Mouse (Mus musculus) limb, embryonic 10.5 days (tissue): ENCODE measurements around the gene Mettl7a1. TPM values are rescaled to one million over a fixed set of nuclear protein-coding genes. Genes with fewer than 3 reads are reported as not detected.
"Not testable (repeated sequence)": the region's sequence is repeated elsewhere in the genome, so short reads cannot be mapped to it uniquely, and the experiment has no call there.

Experiments
- DNase-seq: peaks from one replicate; pipeline ENCODE4 v3.0.0-alpha.2; 2017; ENCODE audit warnings: low spot score
- H3K27ac ChIP-seq: fragments of 300-500 bp; sonication (generic); 2 replicates; pipeline ENCODE4 v1.5.1; 2016; ENCODE audit warnings: mild to moderate bottlenecking
- H3K27me3 ChIP-seq: fragments of 300-500 bp; sonication (generic); 2 replicates; pipeline ENCODE4 v1.6.1; 2016; ENCODE audit warnings: low read depth, mild to moderate bottlenecking; ENCODE audit not compliant: poor library complexity, severe bottlenecking
- H3K36me3 ChIP-seq: fragments of 300-500 bp; sonication (generic); 2 replicates; pipeline ENCODE4 v1.6.1; 2016; ENCODE audit warnings: mild to moderate bottlenecking, moderate library complexity
- H3K4me1 ChIP-seq: fragments of 300-500 bp; sonication (generic); 2 replicates; pipeline ENCODE4 v1.6.1; 2016
- H3K4me3 ChIP-seq: fragments of 300-500 bp; sonication (generic); 2 replicates; pipeline ENCODE4 v1.5.1; 2016; ENCODE audit warnings: mild to moderate bottlenecking, moderate library complexity
- H3K9me3 ChIP-seq: fragments of 300-500 bp; sonication (generic); replicated peaks from 2 replicates; pipeline ENCODE4 v1.6.1; 2016; ENCODE audit warnings: mild to moderate bottlenecking
- WGBS: fragments of 180-500 bp; shearing (Covaris S2); methylation state at CpG from one replicate; pipeline ENCODE4 v1.1.7; 2016; 5-methylcytosine and 5-hydroxymethylcytosine counted together
- polyA plus RNA-seq: library from polyadenylated mRNA; unstranded; fragments of >200 nt; fragmentation: Nextera tagmentation; extraction: Ambion mirVana; gene quantifications from 2 replicates; pipeline ENCODE4 v1.2.1, GENCODE M21; 2016

Gene Mettl7a1
- polyA plus RNA-seq = 2.2 and 2.7 TPM in 2 replicates

DNA sequence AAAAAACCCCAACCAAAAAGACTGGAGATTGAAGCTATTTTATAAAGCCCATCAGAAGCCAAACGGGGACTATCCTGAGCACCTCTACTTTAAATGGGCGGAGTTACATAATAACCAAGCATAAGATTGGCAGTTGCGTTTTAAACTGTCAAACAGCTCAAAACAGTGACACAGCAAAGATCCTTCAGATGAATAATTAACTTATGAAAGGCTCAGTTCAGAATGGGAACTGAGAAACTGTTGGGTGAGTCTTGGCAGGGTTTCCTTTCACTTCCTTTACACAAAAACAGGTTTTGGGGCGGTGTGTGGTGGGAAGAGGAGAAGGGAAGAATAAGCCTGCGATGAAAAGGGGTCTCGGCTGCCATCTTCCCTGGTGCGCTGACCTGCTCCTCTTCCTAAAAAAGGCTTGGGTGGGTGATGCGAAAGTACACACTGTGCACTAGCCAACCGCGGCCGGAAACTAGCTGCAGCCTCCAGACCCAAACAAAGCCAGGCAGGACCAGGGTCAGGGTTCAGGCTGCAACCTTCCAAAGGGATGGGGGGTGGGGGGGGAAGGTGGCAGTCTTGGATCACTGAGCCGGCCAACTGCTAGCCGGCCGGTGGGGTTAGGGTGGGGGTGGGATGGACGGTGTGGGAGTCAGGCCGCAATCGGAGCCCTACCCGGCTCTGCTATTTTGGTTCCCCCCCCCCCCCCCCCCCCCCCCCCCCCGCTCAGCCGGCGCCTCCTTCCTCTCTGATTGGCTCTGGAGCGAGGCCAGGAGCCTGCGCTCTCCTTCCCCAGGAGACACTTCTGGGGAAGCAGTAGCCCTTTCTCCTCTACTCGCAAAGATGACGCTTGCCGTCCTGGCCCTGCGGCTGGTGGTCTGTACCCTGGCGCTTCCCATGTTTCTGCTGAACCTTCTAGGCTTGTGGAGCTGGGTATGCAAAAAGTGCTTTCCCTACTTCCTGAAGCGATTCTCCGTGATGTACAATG is at the start of gene Mettl7a1:
Gene Mettl7a1, plus strand, starts transcription at position 122 of the 973 bp plus-strand sequence.
- H3K27me3 ChIP-seq = no peaks in the 10 kb centered on the region
- peak; percentile 77 for DNase-seq
- H3K36me3 ChIP-seq = no peaks in the 10 kb centered on the region
- no peaks in the 10 kb centered on the region for H3K9me3 ChIP-seq
- H3K4me1 ChIP-seq = peaks cover 11% of the 10 kb centered on the region
- H3K4me3 ChIP-seq = peak within 1 kb of the TSS; percentile 60
- WGBS = 7% methylated on average over 21 of the region's 30 CpGs
- H3K27ac ChIP-seq = peak within 1 kb of the TSS; percentile 83

DNA sequence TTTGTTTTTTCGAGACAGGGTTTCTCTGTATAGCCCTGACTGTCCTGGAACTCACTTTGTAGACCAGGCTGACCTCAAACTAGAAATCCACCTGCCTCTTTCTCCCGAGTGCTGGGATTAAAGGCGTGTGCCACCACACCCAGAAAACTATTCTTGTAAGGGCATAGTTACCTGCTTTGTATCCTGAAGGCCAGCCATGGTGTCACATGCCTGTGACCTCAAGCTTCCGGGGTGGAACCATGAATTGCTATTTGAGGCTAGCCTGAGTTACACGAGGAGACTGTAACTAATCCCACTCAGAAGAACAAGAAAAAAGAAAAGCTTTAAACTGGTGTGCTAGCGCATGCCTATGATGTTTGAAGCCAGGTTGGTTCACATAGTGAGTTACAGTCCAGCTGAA is 47.6 kb upstream of the Mettl7a1 start:
- 88% methylated on average over 6 of the region's 6 CpGs for WGBS
- peaks cover 94% of the 10 kb centered on the region for H3K36me3 ChIP-seq

GRCm38 (mm10) chr15:100257305-100257704 is 46.6 kb upstream of the Mettl7a1 start:
- no peak overlapping the region for H3K4me3 ChIP-seq
- no peak overlapping the region for H3K27ac ChIP-seq
- 92% methylated on average over 5 of the region's 5 CpGs for WGBS
- no peaks in the 10 kb centered on the region for H3K9me3 ChIP-seq
- DNase-seq = no peak
- no peaks in the 10 kb centered on the region for H3K4me1 ChIP-seq
- peaks cover 93% of the 10 kb centered on the region for H3K36me3 ChIP-seq
- H3K27me3 ChIP-seq = no peaks in the 10 kb centered on the region

More for the DNA sequence above, 47.6 kb upstream of the Mettl7a1 start:
- no peaks in the 10 kb centered on the region for H3K4me1 ChIP-seq
- no peaks in the 10 kb centered on the region for H3K27me3 ChIP-seq
- H3K27ac ChIP-seq = no peak overlapping the region
- DNase-seq = no peak
- no peak overlapping the region for H3K4me3 ChIP-seq
- no peaks in the 10 kb centered on the region for H3K9me3 ChIP-seq

DNA sequence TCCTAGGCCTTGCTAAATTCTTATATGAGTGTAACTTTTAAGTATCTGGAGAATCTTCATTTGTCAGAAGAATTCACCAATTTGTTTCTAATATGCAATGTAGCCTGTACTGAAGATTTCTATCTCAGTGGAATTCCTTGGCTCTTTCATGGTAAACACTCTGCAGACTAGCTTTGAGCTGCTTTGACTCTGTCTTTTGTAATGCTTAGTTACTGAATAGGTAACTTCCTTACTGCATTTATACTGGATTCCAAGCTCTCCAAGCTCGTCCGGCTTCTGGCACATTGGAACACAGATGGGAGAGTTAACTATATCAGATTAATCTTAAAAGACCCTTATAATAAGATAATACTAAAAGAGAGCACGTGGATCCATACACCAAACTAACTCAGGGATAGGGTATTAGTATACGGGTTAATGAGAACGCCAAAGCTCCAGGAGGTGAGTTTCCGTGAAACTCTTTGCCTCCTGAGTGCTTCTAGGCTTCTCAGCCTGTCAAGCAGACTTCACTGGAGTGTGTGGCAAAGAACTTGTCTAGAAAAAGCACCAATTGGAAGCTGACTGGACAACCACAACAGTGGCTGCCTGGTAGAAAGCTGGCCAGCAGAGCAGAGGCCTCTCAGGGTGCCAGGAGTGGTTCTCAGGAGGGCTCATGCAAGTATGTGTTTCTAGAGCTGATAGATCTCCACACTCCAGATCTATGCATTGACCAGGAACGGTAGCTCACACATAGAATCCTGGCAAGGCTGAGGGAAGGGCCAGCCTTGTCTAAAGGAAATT is 45.1 kb upstream of the Mettl7a1 start:
- H3K27ac ChIP-seq = no peak overlapping the region
- H3K9me3 ChIP-seq = no peaks in the 10 kb centered on the region
- H3K27me3 ChIP-seq = no peaks in the 10 kb centered on the region
- no peaks in the 10 kb centered on the region for H3K4me1 ChIP-seq
- peaks cover 80% of the 10 kb centered on the region for H3K36me3 ChIP-seq
- H3K4me3 ChIP-seq = no peak overlapping the region
- no peak for DNase-seq
- 94% methylated on average over 7 of the region's 7 CpGs for WGBS

GRCm38 (mm10) chr15:100260351-100260750 is 43.6 kb upstream of the Mettl7a1 start:
- not testable (repeated sequence) for H3K9me3 ChIP-seq, H3K27ac ChIP-seq, DNase-seq, H3K27me3 ChIP-seq, H3K4me1 ChIP-seq, H3K4me3 ChIP-seq
- 92% methylated on average over 6 of the region's 7 CpGs for WGBS
- H3K36me3 ChIP-seq = peaks cover 65% of the 10 kb centered on the region

DNA sequence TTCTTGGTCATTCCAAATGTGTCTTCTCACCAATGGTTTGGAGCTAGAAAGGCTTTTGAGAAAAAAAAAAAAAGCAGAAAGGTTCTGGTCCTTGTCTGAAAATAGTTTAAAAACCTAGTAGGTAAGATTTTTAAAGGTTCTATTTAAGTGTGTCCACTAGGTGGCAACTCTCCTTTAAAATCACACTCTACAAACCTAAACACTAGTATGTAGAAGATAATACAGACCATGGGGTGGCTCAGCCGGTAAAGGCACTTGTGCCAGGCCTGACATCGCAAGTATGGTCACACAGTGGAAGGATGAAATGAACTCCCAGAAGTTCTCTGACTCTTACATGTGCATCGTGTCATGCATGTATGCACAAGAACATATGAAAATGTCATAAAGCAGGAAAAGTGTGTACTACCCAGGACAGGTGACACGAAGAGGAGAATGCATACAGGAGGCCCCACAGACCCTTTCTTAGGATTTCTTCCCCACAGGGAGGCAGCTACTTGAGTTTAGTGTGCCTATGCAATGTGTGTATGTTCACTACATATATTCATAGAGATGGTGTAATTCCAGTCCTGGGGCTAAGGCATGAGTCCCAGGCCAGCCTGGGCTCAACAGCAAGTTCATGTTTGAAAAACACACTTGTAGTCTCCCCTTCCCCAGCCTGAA is 40.6 kb upstream of the Mettl7a1 start:
- Histone ChIP-seq H3K9me3 (no peaks in the 10 kb centered on the region), H3K4me3 (no peak overlapping the region), H3K27me3 (no peaks in the 10 kb centered on the region), H3K4me1 (no peaks in the 10 kb centered on the region), H3K36me3 (peaks cover 35% of the 10 kb centered on the region), H3K27ac (no peak overlapping the region)
- 25% methylated on average over 4 of the region's 4 CpGs for WGBS
- no peak for DNase-seq

DNA sequence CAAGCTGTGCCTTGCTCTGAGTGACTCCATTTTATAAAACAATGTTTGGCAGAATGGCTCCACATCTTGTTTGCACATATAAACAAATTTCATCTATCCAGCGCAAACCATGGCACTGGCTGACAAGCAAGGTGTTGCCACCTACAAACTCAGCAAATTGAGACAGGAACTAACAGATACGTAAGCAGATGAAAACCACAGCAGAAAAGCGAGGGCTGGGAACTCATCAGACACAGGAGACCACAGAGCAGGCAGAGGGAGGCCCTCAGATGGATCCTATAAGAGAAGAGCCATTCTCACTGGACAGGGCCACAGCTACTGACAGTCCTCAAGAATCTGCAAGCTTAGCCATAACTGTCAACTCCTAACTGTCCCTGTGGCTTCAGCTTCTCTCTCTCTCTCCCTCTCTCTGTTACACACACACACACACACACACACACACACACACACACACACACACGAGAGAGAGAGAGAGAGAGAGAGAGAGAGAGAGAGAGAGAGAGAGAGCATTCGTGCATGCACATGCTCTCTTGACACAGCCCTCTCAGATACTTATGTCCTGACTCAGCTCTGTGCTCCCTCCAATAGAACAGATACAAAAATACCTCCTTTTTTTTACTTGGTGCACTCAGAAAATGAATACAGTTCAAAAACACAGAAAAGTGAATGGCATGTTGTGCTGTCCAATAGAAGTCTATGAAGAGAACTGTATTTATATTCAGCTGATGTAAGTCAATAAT is 38.2 kb upstream of the Mettl7a1 start:
- Histone ChIP-seq H3K4me3 (no peak overlapping the region), H3K9me3 (no peaks in the 10 kb centered on the region), H3K4me1 (no peaks in the 10 kb centered on the region), H3K36me3 (peaks cover 14% of the 10 kb centered on the region), H3K27me3 (peaks cover 18% of the 10 kb centered on the region; the same call in 1 of the 2 replicates), H3K27ac (no peak overlapping the region)
- no peak for DNase-seq
- 92% methylated on average over 4 of the region's 5 CpGs for WGBS

GRCm38 (mm10) chr15:100268916-100269315 is 35.0 kb upstream of the Mettl7a1 start:
- H3K4me3 ChIP-seq = no peak overlapping the region
- peaks cover 22% of the 10 kb centered on the region; the same call in 1 of the 2 replicates for H3K27me3 ChIP-seq
- no peak overlapping the region for H3K27ac ChIP-seq
- WGBS = 78% methylated on average over 2 of the region's 2 CpGs
- no peaks in the 10 kb centered on the region for H3K9me3 ChIP-seq
- no peaks in the 10 kb centered on the region for H3K36me3 ChIP-seq
- DNase-seq = no peak
- H3K4me1 ChIP-seq = no peaks in the 10 kb centered on the region

DNA sequence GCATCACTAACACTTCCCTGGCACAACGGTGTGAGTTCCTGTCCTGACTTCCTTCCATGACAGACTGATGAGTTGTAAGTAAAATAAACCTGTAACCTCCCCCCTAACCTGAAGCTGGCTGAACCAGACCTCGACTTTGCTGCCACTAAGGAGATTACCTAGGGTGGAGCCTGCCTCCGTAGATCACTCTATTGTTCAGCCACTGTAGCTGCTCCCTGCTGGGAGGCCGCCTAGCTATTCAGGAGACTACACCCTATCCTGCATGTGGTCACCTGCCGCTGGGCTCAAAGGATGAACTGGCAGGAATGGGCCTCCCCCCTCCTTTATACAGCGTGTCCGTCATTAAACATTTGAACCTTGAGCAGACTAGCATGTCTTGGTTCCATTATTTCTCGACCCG is 34.2 kb upstream of the Mettl7a1 start:
- peaks cover 22% of the 10 kb centered on the region; the same call in 1 of the 2 replicates for H3K27me3 ChIP-seq
- no peak overlapping the region for H3K27ac ChIP-seq
- no peaks in the 10 kb centered on the region for H3K4me1 ChIP-seq
- DNase-seq = no peak
- WGBS = 23% methylated on average over 9 of the region's 9 CpGs
- no peak overlapping the region for H3K4me3 ChIP-seq
- H3K36me3 ChIP-seq = no peaks in the 10 kb centered on the region
- no peaks in the 10 kb centered on the region for H3K9me3 ChIP-seq

DNA sequence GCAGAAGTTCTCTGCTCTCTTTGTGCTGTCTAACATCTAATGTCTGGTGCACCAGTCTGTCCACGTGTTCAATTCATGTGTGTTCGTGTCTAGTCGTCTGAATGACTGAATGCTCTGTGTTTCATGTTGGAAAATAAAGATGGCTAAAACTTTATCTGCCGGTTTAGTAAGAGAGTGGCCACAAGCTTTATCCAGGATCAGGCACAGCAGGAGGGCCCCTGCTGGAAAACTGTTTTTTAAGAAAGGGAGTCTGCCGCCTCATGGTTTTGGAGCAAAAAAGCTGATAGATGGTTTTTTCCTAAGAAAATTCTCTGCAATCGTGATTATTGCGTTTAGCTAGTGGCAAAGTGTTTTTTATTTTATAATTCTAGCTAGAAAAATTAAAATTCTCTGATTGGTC is 33.3 kb upstream of the Mettl7a1 start:
- peaks cover 22% of the 10 kb centered on the region; the same call in 1 of the 2 replicates for H3K27me3 ChIP-seq
- not testable (repeated sequence) for H3K36me3 ChIP-seq, H3K9me3 ChIP-seq, H3K27ac ChIP-seq, H3K4me3 ChIP-seq, DNase-seq, H3K4me1 ChIP-seq
- WGBS = 33% methylated on average over 7 of the region's 7 CpGs

DNA sequence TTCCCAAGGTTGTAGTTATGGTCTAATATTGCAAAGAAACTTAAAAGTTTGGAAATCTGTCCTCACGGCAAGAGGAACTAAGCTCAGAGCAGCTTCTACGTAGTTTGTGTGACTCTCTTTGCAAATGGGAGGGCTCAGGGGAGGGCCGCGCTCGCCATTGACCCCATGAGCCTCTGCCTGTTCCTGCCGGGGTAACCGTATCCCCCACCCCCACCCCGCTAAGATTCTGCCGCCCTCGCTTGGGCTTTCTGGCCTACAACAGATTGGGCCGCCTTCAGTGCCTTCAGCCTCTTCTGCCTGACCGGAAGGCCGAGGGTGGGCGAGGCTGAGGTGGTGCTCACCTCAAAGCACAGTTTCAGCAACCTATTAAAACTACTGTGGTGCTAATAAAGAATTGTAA is 32.5 kb upstream of the Mettl7a1 start:
- H3K27me3 ChIP-seq = peaks cover 22% of the 10 kb centered on the region; the same call in 1 of the 2 replicates
- WGBS = 73% methylated on average over 14 of the region's 14 CpGs
- no peak overlapping the region for H3K4me3 ChIP-seq
- no peaks in the 10 kb centered on the region for H3K36me3 ChIP-seq
- no peaks in the 10 kb centered on the region for H3K9me3 ChIP-seq
- no peak overlapping the region for H3K27ac ChIP-seq
- no peaks in the 10 kb centered on the region for H3K4me1 ChIP-seq
- DNase-seq = no peak

GRCm38 (mm10) chr15:100273791-100274308 is 30.1 kb upstream of the Mettl7a1 start:
- H3K36me3 ChIP-seq, H3K27ac ChIP-seq, H3K4me3 ChIP-seq, H3K4me1 ChIP-seq, H3K9me3 ChIP-seq, DNase-seq: not testable (repeated sequence)
- WGBS = 92% methylated on average over 4 of the region's 4 CpGs
- peaks cover 21% of the 10 kb centered on the region; the same call in 1 of the 2 replicates for H3K27me3 ChIP-seq
